Mouse (Mus musculus) neural tube, embryonic 13.5 days (tissue): ENCODE measurements around the gene Rbbp5. TPM values are rescaled to one million over a fixed set of nuclear protein-coding genes. Genes with fewer than 3 reads are reported as not detected.

Source experiments
- ATAC-seq: fragments of 200-750 bp; cut with Nextera tagmentation; 2 replicates; pipeline ENCODE4 v1.8.0; 2017; ENCODE audit warnings: low read depth, mild to moderate bottlenecking, moderate TSS enrichment, moderate library complexity
- H3K27ac ChIP-seq: fragments of 300-500 bp; sonication (generic); replicated peaks from 2 replicates; pipeline ENCODE4 v1.5.1; 2015; ENCODE audit warnings: moderate library complexity, mild to moderate bottlenecking, inconsistent platforms
- H3K27me3 ChIP-seq: fragments of 300-500 bp; sonication (generic); 2 replicates; pipeline ENCODE4 v1.6.1; 2015; ENCODE audit warnings: mild to moderate bottlenecking, inconsistent platforms
- H3K36me3 ChIP-seq: fragments of 300-500 bp; sonication (generic); 2 replicates; pipeline ENCODE4 v1.6.1; 2015; ENCODE audit warnings: mild to moderate bottlenecking, inconsistent platforms
- H3K4me1 ChIP-seq: fragments of 300-500 bp; sonication (generic); replicated peaks from 2 replicates; pipeline ENCODE4 v1.6.1; 2015; ENCODE audit warnings: inconsistent platforms
- H3K4me2 ChIP-seq: fragments of 300-500 bp; sonication (generic); 2 replicates; pipeline ENCODE4 v1.6.1; 2015; ENCODE audit warnings: inconsistent platforms, mild to moderate bottlenecking, moderate library complexity
- H3K4me3 ChIP-seq: fragments of 300-500 bp; sonication (generic); 2 replicates; pipeline ENCODE4 v1.5.1; 2015; ENCODE audit warnings: mild to moderate bottlenecking, inconsistent platforms
- H3K9ac ChIP-seq: fragments of 300-500 bp; sonication (generic); 2 replicates; pipeline ENCODE4 v1.6.1; 2015; ENCODE audit warnings: moderate library complexity, mild to moderate bottlenecking, inconsistent platforms
- H3K9me3 ChIP-seq: fragments of 300-500 bp; sonication (generic); 2 replicates; pipeline ENCODE4 v1.6.1; 2016; ENCODE audit warnings: inconsistent platforms
- WGBS: fragments of 180-500 bp; shearing (Covaris S2); methylation state at CpG from one replicate; pipeline ENCODE4 v1.1.7; 2015; 5-methylcytosine and 5-hydroxymethylcytosine counted together
- polyA plus RNA-seq: library from polyadenylated mRNA; unstranded; fragments of >200 nt; fragmentation: Nextera tagmentation; extraction: Ambion mirVana; gene quantifications from 2 replicates; pipeline ENCODE4 v1.2.1, GENCODE M21; 2015

Gene Rbbp5
- 48.9 and 49.5 TPM in 2 replicates for polyA plus RNA-seq

DNA sequence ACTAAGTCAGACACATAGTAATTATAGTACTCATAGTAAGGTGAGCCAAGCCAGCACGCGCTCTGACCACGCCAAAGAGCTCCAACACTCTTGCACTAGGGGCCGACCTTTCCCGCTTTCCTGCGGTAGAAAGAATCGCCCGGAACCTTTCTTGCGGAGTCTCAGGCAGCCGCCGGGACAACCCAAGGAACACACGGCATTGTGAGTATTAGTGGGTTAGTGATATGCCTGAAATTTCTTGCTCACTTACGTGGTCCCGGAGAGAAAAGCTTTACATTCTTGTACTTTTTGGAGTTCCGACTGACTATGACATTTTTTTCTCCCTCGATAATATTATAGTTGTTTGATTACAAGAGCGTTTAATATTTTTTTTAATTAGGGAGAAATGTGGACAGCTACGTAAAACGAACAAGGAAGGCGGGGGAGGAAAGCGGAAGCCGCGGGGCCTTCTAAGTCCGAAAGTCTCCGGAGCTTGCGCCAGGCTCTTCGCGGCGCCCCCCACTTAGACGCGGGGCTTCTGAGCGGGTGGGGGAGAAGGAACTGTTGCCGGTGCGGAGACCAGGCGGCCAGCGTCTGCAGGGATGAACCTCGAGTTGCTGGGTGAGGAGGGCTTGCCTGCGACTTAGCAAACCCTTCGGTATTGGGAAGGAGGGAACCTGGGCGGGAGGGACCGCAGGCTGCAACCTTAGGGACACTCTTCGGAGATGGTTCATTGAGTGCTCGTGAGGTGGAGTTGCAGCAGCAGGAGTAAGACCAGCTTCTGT, at the start of gene Rbbp5:
Rbbp5 (plus strand) TSS at position 438 of the 764 bp plus-strand sequence.
- under 1% methylated on average over 43 of the region's 43 CpGs for WGBS
- peak within 1 kb of the TSS; percentile 70 for H3K27ac ChIP-seq
- H3K4me3 ChIP-seq: peak within 1 kb of the TSS; percentile 55
- no peaks in the 10 kb centered on the region for H3K9me3 ChIP-seq
- peak within 1 kb of the TSS; percentile 82 for H3K4me2 ChIP-seq
- H3K4me1 ChIP-seq: peaks cover 39% of the 10 kb centered on the region
- peak; percentile 91 for ATAC-seq
- no peaks in the 10 kb centered on the region for H3K27me3 ChIP-seq
- H3K36me3 ChIP-seq: no peaks in the 10 kb centered on the region
- peak within 1 kb of the TSS; percentile 76 for H3K9ac ChIP-seq

DNA sequence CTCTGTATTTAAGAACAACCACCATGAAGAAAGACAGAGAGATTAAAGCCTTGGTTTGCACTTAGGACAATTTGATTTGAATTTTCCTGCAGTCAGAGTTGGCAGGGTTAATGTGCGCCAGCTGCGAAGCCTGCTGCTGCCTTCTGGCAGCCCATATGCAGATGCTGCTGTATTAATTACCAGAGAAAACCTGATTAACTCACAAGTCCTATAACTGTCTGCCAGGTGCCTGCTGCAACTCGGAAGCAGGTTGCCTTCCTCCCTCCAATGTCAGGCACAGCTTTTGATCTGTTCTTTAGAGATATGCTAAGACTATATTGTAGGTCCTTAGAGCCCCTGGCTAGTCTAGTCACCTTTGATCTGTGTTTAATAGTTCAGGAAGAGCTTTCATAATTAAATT, 46.3 kb upstream of the Rbbp5 start:
- H3K9ac ChIP-seq: no peak overlapping the region
- H3K4me1 ChIP-seq: peaks cover 39% of the 10 kb centered on the region
- no peak overlapping the region for H3K4me2 ChIP-seq
- no peak overlapping the region for H3K4me3 ChIP-seq
- H3K36me3 ChIP-seq: 0 out of 2 replicates have a peak, but pooled peaks cover 4% of the 10 kb centered on the region
- H3K27me3 ChIP-seq: no peaks in the 10 kb centered on the region
- peak; percentile 71; the same call in 1 of the 2 replicates for ATAC-seq
- no peak overlapping the region for H3K27ac ChIP-seq
- WGBS: 39% methylated on average over 3 of the region's 3 CpGs
- H3K9me3 ChIP-seq: no peaks in the 10 kb centered on the region

DNA sequence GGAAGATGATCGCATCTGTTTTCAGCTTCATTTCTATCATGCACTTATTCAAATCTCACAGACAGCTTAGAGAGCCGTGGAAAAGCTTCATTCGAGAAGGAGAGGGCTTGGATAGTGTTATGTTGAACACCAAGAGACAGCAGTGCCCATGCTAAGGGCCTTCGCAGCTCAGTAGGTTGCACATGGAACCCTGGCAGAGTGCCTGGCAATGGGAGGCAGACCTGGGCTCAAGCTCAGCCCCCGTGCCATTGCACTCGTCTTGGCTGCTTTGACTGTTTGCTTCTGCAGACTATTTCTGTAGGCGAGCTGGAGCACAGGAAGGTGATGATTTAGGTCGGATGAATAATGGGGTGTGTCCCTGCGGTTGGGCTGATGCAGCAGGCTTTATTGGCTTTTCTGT, 45.4 kb upstream of the Rbbp5 start:
- ATAC-seq: peak; percentile 38; the same call in 1 of the 2 replicates
- 62% methylated on average over 9 of the region's 9 CpGs for WGBS
- no peaks in the 10 kb centered on the region for H3K9me3 ChIP-seq

GRCm38 (mm10) chr1:132433349-132433748, 43.8 kb upstream of the Rbbp5 start:
- H3K27me3 ChIP-seq: no peaks in the 10 kb centered on the region
- no peaks in the 10 kb centered on the region for H3K9me3 ChIP-seq
- peaks cover 45% of the 10 kb centered on the region for H3K4me1 ChIP-seq
- H3K9ac ChIP-seq: no peak overlapping the region
- H3K36me3 ChIP-seq: peaks cover 6% of the 10 kb centered on the region; the same call in 1 of the 2 replicates
- H3K4me3 ChIP-seq: no peak overlapping the region
- no peak overlapping the region for H3K27ac ChIP-seq
- ATAC-seq: no peak
- no peak overlapping the region for H3K4me2 ChIP-seq
- WGBS: 52% methylated on average over 5 of the region's 5 CpGs

More for the DNA sequence above, 45.4 kb upstream of the Rbbp5 start:
- no peak overlapping the region for H3K4me2 ChIP-seq
- H3K27ac ChIP-seq: peak overlapping the region; percentile 25; the same call in 1 of the 2 replicates
- no peak overlapping the region for H3K9ac ChIP-seq
- H3K27me3 ChIP-seq: no peaks in the 10 kb centered on the region
- peaks cover 42% of the 10 kb centered on the region for H3K4me1 ChIP-seq
- H3K36me3 ChIP-seq: 0 out of 2 replicates have a peak, but pooled peaks cover 4% of the 10 kb centered on the region
- no peak overlapping the region for H3K4me3 ChIP-seq

- WGBS: 89% methylated on average over 12 of the region's 12 CpGs
- Histone ChIP-seq H3K9ac (no peak overlapping the region), H3K4me2 (no peak overlapping the region), H3K4me1 (peaks cover 45% of the 10 kb centered on the region), H3K27me3 (no peaks in the 10 kb centered on the region), H3K36me3 (peaks cover 7% of the 10 kb centered on the region; the same call in 1 of the 2 replicates), H3K27ac (no peak overlapping the region), H3K9me3 (no peaks in the 10 kb centered on the region), H3K4me3 (no peak overlapping the region)
- no peak for ATAC-seq
Measured at GRCm38 (mm10) chr1:132434032-132434431, 43.1 kb upstream of the Rbbp5 start.

DNA sequence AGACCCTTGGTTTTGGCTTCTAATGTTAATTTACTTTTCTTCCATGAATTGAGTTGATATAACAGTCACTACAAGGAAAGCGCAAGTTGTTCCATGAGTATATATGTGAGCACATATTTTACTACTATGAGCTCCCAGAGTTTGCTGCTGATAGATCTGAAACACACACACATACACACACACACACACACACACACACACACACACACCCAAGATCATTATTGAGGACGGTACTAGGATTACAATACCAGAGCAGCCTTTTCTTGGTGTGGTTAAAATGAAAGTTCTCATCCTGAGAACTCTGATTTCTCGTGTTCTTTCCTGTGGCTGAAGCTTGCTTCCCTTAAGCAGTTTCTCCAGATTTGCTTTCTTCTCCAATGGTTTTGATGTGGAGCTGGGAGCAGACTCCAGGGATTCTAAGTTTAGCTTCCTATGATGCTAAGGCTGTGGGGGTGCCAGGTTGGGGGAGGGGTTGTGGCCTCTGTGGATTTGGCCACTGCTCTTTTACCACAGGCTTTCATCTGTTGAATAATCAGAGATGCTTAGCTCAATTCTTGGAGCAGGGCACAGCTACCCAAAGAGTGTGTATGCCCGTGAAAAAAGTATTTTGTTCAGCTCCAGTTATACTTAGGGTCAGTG, 40.7 kb upstream of the Rbbp5 start:
- H3K4me2 ChIP-seq: no peak overlapping the region
- 75% methylated on average over 4 of the region's 4 CpGs for whole genome bisulfite sequencing
- ATAC-seq: no peak
- H3K36me3 ChIP-seq: peaks cover 27% of the 10 kb centered on the region
- no peak overlapping the region for H3K27ac ChIP-seq
- H3K4me1 ChIP-seq: peaks cover 31% of the 10 kb centered on the region
- no peak overlapping the region for H3K4me3 ChIP-seq
- no peak overlapping the region for H3K9ac ChIP-seq
- H3K27me3 ChIP-seq: no peaks in the 10 kb centered on the region
- no peaks in the 10 kb centered on the region for H3K9me3 ChIP-seq

DNA sequence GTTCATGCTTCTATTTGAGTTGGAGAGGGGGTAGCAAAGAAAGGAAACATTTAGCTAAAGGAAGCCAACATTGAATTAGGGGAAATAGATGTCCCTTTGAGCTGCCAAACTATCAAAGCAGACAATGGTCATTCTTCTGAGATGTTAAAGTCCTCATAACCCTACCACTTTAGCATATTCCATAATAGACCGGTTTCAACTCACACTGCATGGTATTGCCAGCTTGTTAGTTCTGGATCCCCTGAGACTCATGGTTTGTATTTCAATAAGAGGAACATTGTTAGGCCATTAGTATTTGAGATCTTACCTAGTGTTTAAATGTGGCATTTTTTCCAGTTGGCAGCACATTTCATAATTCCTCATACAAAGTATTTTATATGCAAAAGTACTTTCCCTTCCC, 40.2 kb upstream of the Rbbp5 start:
- 54% methylated on average over 1 of the region's 1 CpGs for WGBS
- Histone ChIP-seq H3K9me3 (no peaks in the 10 kb centered on the region), H3K4me2 (no peak overlapping the region), H3K9ac (no peak overlapping the region), H3K4me3 (no peak overlapping the region), H3K36me3 (peaks cover 32% of the 10 kb centered on the region), H3K27me3 (no peaks in the 10 kb centered on the region), H3K4me1 (peaks cover 26% of the 10 kb centered on the region), H3K27ac (no peak overlapping the region)
- no peak for ATAC-seq

GRCm38 (mm10) chr1:132437389-132437788, 39.8 kb upstream of the Rbbp5 start:
- Histone ChIP-seq H3K4me2 (no peak overlapping the region), H3K9ac (no peak overlapping the region), H3K4me3 (no peak overlapping the region), H3K4me1 (peaks cover 21% of the 10 kb centered on the region), H3K27me3 (no peaks in the 10 kb centered on the region), H3K36me3 (peaks cover 36% of the 10 kb centered on the region), H3K27ac (no peak overlapping the region), H3K9me3 (no peaks in the 10 kb centered on the region)
- 80% methylated on average over 5 of the region's 5 CpGs for WGBS
- ATAC-seq: no peak

DNA sequence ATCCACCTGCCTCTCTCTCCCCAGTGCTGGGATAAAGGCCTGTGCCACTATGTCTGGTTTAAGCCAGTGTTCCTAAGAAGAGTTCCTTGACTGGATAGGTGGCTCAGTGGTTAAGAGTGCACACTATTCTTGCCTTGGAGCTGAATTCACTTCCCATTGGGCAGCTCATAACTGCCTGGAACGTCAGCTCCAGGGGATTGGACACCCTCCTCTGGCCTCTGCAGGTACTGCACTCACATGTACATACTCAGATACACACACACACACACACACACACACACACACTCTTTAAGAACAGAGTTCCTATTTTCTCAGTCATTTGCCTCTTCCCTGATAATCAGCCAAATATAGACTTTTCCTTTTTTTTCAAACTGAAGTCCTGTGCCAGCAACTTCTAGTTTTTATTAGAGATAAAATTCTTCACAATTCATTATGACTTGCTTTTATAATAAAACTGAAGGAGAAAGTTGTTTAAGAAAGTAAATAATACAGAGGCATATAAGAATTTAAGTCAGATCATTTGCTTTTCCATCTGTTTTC, 36.2 kb upstream of the Rbbp5 start:
- no peaks in the 10 kb centered on the region for H3K27me3 ChIP-seq
- no peak for ATAC-seq
- no peak overlapping the region for H3K4me2 ChIP-seq
- no peak overlapping the region for H3K27ac ChIP-seq
- 71% methylated on average over 1 of the region's 1 CpGs for WGBS
- H3K4me1 ChIP-seq: peaks cover 6% of the 10 kb centered on the region
- H3K4me3 ChIP-seq: no peak overlapping the region
- no peak overlapping the region for H3K9ac ChIP-seq
- peaks cover 35% of the 10 kb centered on the region for H3K36me3 ChIP-seq
- no peaks in the 10 kb centered on the region for H3K9me3 ChIP-seq

- Histone ChIP-seq H3K27me3 (no peaks in the 10 kb centered on the region), H3K9me3 (no peaks in the 10 kb centered on the region), H3K4me1 (no peaks in the 10 kb centered on the region), H3K36me3 (peaks cover 52% of the 10 kb centered on the region), H3K4me3 (no peak overlapping the region), H3K9ac (no peak overlapping the region), H3K4me2 (no peak overlapping the region), H3K27ac (no peak overlapping the region)
- 93% methylated on average over 7 of the region's 7 CpGs for WGBS
- no peak for ATAC-seq
Measured at GRCm38 (mm10) chr1:132449742-132450141, 27.4 kb upstream of the Rbbp5 start.

DNA sequence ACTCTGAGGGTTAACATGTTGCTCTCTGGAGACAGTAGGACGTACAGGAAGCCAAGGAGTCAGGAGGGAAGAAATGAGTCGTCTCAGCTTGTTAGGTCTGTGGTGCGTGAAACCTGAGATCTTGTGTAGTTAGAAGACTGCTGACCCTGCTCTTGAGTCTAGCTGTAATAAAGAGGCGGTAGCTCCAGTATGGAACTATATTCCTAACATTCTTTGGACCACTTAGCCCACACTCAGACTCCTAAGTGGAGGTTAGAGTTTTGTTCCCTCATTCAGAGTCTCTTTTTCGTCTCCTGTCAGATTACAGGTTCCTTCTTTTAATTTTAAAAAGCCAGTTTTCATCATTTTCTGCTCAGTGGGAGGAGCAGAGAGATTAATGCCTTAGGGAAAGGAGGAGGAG, 12.5 kb upstream of the Rbbp5 start:
- Histone ChIP-seq H3K27ac (no peak overlapping the region), H3K4me1 (no peaks in the 10 kb centered on the region), H3K9me3 (no peaks in the 10 kb centered on the region), H3K27me3 (no peaks in the 10 kb centered on the region), H3K4me3 (no peak overlapping the region), H3K9ac (no peak overlapping the region), H3K4me2 (no peak overlapping the region), H3K36me3 (peaks cover 60% of the 10 kb centered on the region)
- WGBS: 87% methylated on average over 5 of the region's 5 CpGs
- no peak for ATAC-seq

GRCm38 (mm10) chr1:132468926-132469325, 8.2 kb upstream of the Rbbp5 start:
- Histone ChIP-seq H3K9ac (no peak overlapping the region), H3K4me2 (no peak overlapping the region), H3K27me3 (no peaks in the 10 kb centered on the region), H3K4me3 (no peak overlapping the region), H3K27ac (no peak overlapping the region), H3K4me1 (no peaks in the 10 kb centered on the region), H3K9me3 (no peaks in the 10 kb centered on the region), H3K36me3 (peaks cover 30% of the 10 kb centered on the region)
- no peak for ATAC-seq
